Mouse (Mus musculus) T-cell, adult 2 months (primary cell): ENCODE results near the gene Zfp704.

Source experiments
- DNase-seq: peaks from one replicate; pipeline ENCODE4 v3.0.0; 2022; ENCODE audit warnings: low spot score

Gene Zfp704

GRCm38 (mm10) chr3:9456380-9456890, 153.4 kb downstream of the Zfp704 start:
- DNase-seq = no peak

- DNase-seq = no peak
These were observed 154.5 kb downstream of the Zfp704 start for GRCm38 (mm10) chr3:9455351-9455750.

- DNase-seq = no peak
These were observed 155.1 kb downstream of the Zfp704 start for GRCm38 (mm10) chr3:9454556-9455330.

GRCm38 (mm10) chr3:9450521-9450920, 159.4 kb downstream of the Zfp704 start:
- no peak for DNase-seq

GRCm38 (mm10) chr3:9449261-9450007, 160.5 kb downstream of the Zfp704 start:
- no peak for DNase-seq

GRCm38 (mm10) chr3:9448541-9448940, 161.3 kb downstream of the Zfp704 start:
- DNase-seq = no peak

GRCm38 (mm10) chr3:9444558-9444957, 165.3 kb downstream of the Zfp704 start:
- no peak for DNase-seq

GRCm38 (mm10) chr3:9443981-9444380, 165.9 kb downstream of the Zfp704 start:
- no peak for DNase-seq

GRCm38 (mm10) chr3:9443476-9443875, 166.4 kb downstream of the Zfp704 start:
- no peak for DNase-seq

- no peak for DNase-seq
These were observed 168.0 kb downstream of the Zfp704 start for GRCm38 (mm10) chr3:9441566-9442540.

- DNase-seq = no peak
These were observed 169.4 kb downstream of the Zfp704 start for GRCm38 (mm10) chr3:9440466-9440865.

GRCm38 (mm10) chr3:9439619-9440286, 170.1 kb downstream of the Zfp704 start:
- DNase-seq = no peak

- DNase-seq = no peak
These were observed 173.6 kb downstream of the Zfp704 start for GRCm38 (mm10) chr3:9436256-9436655.

- no peak for DNase-seq
These were observed 175.3 kb downstream of the Zfp704 start for GRCm38 (mm10) chr3:9434394-9435175.

- DNase-seq = no peak
These were observed 176.9 kb downstream of the Zfp704 start for GRCm38 (mm10) chr3:9432796-9433526.

- no peak for DNase-seq
These were observed 177.7 kb downstream of the Zfp704 start for GRCm38 (mm10) chr3:9432226-9432625.

GRCm38 (mm10) chr3:9429946-9430345, 179.9 kb downstream of the Zfp704 start:
- no peak for DNase-seq

GRCm38 (mm10) chr3:9427826-9428225, 182.1 kb downstream of the Zfp704 start:
- DNase-seq = no peak

GRCm38 (mm10) chr3:9425661-9426060, 184.2 kb downstream of the Zfp704 start:
- DNase-seq = no peak

- no peak for DNase-seq
These were observed 185.2 kb downstream of the Zfp704 start for GRCm38 (mm10) chr3:9424637-9425036.
